Mouse (Mus musculus): ENCODE data around the gene Fut9. TPM values are rescaled to one million over a fixed set of nuclear protein-coding genes. Genes with fewer than 3 reads are reported as not detected.

The Fut9 gene
- polyA plus RNA-seq, 1 experiment from 2014 or later, result 10.0 TPM

DNA sequence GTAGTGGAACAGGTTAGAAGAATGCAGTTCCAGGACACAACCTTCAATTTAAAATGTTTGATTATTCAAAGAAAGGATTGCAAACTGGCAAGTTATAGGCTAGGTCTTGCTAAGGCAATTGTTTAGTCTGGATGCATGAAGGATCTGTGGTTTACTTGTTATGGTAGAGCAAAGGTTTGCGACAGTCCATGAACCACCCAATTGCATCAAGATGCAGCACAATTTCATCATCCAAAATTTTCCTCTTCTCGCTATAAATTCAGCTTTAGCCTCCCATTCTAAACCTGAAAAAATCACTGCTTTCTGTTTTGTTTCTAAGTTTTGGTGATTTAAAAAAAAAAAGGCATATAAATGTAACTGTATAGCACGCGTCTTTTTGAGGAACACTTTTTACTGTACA, 14.8 kb downstream of the Fut9 start:
- H3K4me2 ChIP-seq (ENCODE audit: low read depth, low read length, severe bottlenecking), result no peak overlapping the region
- H3K27ac ChIP-seq (ENCODE audit: low read depth, low read length), result no peak overlapping the region
- ATAC-seq (replicated peaks; ENCODE audit: low FRiP score), result no peak
- H3K4me1 ChIP-seq (replicated peaks; ENCODE audit: control insufficient read depth, insufficient read depth, low read length), result no peaks in the 10 kb centered on the region
- DNase-seq (ENCODE audit: low spot score), result no peak
- no peaks in the 10 kb centered on the region for H3K9me3 ChIP-seq (ENCODE audit: control insufficient read depth, low read length)
- H3K27me3 ChIP-seq (ENCODE audit: control insufficient read depth, insufficient read depth, low read length), result no peaks in the 10 kb centered on the region
- H3K4me3 ChIP-seq (ENCODE audit: low read depth, low read length), result no peak overlapping the region
- no peaks in the 10 kb centered on the region for H3K36me3 ChIP-seq (ENCODE audit: control insufficient read depth, insufficient read depth, low read length)
- WGBS, result 97% methylated on average over 4 of the region's 4 CpGs
- H3K9ac ChIP-seq (ENCODE audit: low read length), result no peak overlapping the region

DNA sequence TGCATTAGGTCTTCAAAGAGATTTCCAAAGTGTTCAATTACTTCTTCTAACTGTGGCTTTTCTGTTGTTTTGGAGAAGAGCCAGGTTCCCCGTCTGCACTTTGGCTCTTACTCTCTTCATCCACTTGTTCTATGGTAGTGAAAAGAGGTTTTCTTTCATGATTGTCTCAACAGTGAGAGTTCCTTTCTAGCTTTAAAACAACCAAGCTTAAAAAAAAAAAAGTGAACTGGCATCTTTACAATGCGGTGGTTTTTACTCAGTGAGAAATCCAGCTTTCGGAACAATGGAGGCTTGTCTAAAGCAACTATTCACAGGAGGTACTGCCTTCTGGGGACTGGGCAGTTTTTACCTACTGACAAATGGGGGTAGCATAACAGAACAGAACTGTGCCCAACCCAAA, 31.4 kb downstream of the Fut9 start:
- ATAC-seq (replicated peaks; ENCODE audit: low FRiP score) (peak; percentile 57), DNase-seq (ENCODE audit: low spot score) (no peak)
- H3K9me3 ChIP-seq (ENCODE audit: control insufficient read depth, low read length), result no peaks in the 10 kb centered on the region
- H3K36me3 ChIP-seq (ENCODE audit: control insufficient read depth, insufficient read depth, low read length), result no peaks in the 10 kb centered on the region
- H3K4me1 ChIP-seq (replicated peaks; ENCODE audit: control insufficient read depth, insufficient read depth, low read length), result no peaks in the 10 kb centered on the region; the same call in 1 of the 2 replicates
- H3K4me3 ChIP-seq (ENCODE audit: low read depth, low read length), result no peak overlapping the region
- WGBS, result 15% methylated on average over 3 of the region's 3 CpGs
- no peak overlapping the region for H3K27ac ChIP-seq (ENCODE audit: low read depth, low read length)
- H3K27me3 ChIP-seq (ENCODE audit: control insufficient read depth, insufficient read depth, low read length), result no peaks in the 10 kb centered on the region
- no peak overlapping the region for H3K9ac ChIP-seq (ENCODE audit: low read length)
- no peak overlapping the region for H3K4me2 ChIP-seq (ENCODE audit: low read depth, low read length, severe bottlenecking)

DNA sequence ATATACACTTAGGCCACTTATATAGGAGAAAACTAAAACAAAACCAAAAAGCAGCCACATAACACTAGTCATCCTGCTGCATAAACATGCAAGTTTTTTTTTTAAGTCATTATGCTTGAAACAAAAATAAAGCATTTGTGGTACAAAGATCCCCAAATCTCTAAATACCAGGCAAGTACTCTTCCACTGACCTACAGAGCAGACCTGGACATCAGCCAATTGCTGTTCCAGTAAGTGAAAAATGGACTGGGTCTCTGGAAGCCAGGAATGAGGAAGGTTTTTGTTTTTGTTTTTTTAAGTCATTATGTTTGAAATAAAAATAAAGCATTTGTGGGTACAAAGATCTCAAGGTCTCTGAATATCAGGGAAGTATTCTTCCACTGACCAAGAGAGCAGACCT, 37.0 kb downstream of the Fut9 start:
- Histone ChIP-seq H3K4me1 (replicated peaks; ENCODE audit: control insufficient read depth, insufficient read depth, low read length) (no peaks in the 10 kb centered on the region), H3K36me3 (ENCODE audit: control insufficient read depth, insufficient read depth, low read length) (no peaks in the 10 kb centered on the region), H3K27ac (ENCODE audit: low read depth, low read length) (no peak overlapping the region), H3K9ac (ENCODE audit: low read length) (no peak overlapping the region), H3K9me3 (ENCODE audit: control insufficient read depth, low read length) (no peaks in the 10 kb centered on the region), H3K27me3 (ENCODE audit: control insufficient read depth, insufficient read depth, low read length) (no peaks in the 10 kb centered on the region), H3K4me2 (ENCODE audit: low read depth, low read length, severe bottlenecking) (no peak overlapping the region), H3K4me3 (ENCODE audit: low read depth, low read length) (no peak overlapping the region)
- ATAC-seq (replicated peaks; ENCODE audit: low FRiP score) (no peak), DNase-seq (ENCODE audit: low spot score) (no peak)

DNA sequence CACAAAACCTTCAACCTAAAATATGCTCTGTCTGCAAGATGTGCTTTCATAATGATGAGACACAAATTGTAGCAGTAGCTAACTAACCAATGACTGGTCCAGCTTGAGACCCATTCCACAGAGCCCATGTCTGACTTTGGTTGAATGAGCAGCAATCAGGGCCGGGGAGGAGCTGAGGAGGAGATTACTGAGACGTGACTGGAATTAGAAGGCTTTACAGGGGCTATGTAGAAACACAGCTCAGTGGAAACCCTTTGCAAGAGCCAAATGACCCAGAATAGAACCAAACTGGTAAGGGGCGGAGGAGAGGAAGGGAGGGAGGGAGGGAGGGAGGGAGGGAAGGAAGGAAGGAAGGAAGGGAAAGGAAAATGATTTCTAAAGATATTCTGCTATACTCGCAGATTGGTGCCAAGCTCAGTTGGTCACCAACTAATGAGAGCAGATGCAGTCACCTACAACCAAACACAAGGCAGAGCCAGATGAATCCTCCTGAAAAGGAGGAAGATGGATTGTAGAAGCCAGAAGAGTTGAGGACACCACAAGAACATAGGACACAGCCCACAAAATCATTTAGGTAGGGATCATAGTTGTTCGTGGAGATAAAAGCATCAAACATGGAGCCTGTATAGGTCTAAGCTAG, 42.0 kb downstream of the Fut9 start:
- peak; percentile 76 for ATAC-seq (replicated peaks; ENCODE audit: low FRiP score)
- no peaks in the 10 kb centered on the region for H3K36me3 ChIP-seq (ENCODE audit: control insufficient read depth, insufficient read depth, low read length)
- H3K27ac ChIP-seq (ENCODE audit: low read depth, low read length), result no peak overlapping the region
- H3K4me3 ChIP-seq (ENCODE audit: low read depth, low read length), result no peak overlapping the region
- H3K9ac ChIP-seq (ENCODE audit: low read length), result no peak overlapping the region
- H3K9me3 ChIP-seq (ENCODE audit: control insufficient read depth, low read length), result no peaks in the 10 kb centered on the region
- H3K4me1 ChIP-seq (replicated peaks; ENCODE audit: control insufficient read depth, insufficient read depth, low read length), result 0 out of 2 replicates have a peak, but pooled peaks cover 3% of the 10 kb centered on the region
- no peak overlapping the region for H3K4me2 ChIP-seq (ENCODE audit: low read depth, low read length, severe bottlenecking)
- peak; percentile 46 for DNase-seq (ENCODE audit: low spot score)
- WGBS, result 60% methylated on average over 4 of the region's 5 CpGs
- no peaks in the 10 kb centered on the region for H3K27me3 ChIP-seq (ENCODE audit: control insufficient read depth, insufficient read depth, low read length)

DNA sequence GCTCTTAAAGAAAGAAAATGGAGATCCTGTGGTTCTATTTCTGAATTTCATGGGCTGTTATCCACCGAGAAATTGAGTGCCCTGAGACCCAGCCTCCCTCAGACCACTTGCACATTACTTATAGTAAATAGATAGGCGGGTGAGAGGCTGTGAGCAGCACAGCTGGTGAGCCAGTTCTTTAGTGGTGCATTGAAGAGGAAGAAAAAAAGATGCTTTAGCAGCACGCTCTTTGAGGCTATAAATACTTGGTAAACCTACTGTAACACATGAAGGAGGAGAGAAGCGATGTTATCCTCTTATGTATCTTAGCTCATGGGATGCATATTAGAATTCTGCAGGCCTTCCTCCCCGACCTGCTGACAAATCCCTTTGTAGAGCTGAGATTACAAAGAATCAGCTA, 58.5 kb downstream of the Fut9 start:
- DNase-seq (ENCODE audit: low spot score), result no peak
- Histone ChIP-seq H3K4me1 (replicated peaks; ENCODE audit: control insufficient read depth, insufficient read depth, low read length) (no peaks in the 10 kb centered on the region), H3K9me3 (ENCODE audit: control insufficient read depth, low read length) (no peaks in the 10 kb centered on the region), H3K9ac (ENCODE audit: low read length) (no peak overlapping the region), H3K4me2 (ENCODE audit: low read depth, low read length, severe bottlenecking) (no peak overlapping the region), H3K4me3 (ENCODE audit: low read depth, low read length) (no peak overlapping the region), H3K36me3 (ENCODE audit: control insufficient read depth, insufficient read depth, low read length) (no peaks in the 10 kb centered on the region), H3K27ac (ENCODE audit: low read depth, low read length) (no peak overlapping the region), H3K27me3 (ENCODE audit: control insufficient read depth, insufficient read depth, low read length) (no peaks in the 10 kb centered on the region)
- no peak for ATAC-seq (replicated peaks; ENCODE audit: low FRiP score)
- WGBS, result 64% methylated on average over 5 of the region's 5 CpGs

DNA sequence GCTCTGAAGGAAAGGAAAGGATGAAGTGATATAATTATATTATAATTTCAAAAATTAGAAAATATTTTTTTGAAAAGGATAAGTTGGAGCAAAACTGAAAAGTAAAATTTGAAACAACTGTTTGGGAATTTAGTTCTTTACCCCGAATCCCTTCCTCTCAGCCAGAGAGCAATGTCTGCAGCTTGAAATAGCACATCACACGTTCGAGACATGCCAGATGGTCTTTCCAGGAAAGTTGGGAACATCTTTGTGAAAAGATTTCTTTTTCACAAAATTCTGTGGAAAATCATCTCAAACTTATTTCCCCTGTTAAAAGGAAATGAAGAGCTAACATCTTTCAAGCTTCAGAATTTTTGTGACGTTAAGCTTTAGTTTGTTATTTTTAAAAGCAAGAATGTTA, 61.3 kb downstream of the Fut9 start:
- no peak overlapping the region for H3K4me2 ChIP-seq (ENCODE audit: low read depth, low read length, severe bottlenecking)
- no peaks in the 10 kb centered on the region for H3K9me3 ChIP-seq (ENCODE audit: control insufficient read depth, low read length)
- H3K4me3 ChIP-seq (ENCODE audit: low read depth, low read length), result no peak overlapping the region
- H3K9ac ChIP-seq (ENCODE audit: low read length), result no peak overlapping the region
- no peaks in the 10 kb centered on the region for H3K27me3 ChIP-seq (ENCODE audit: control insufficient read depth, insufficient read depth, low read length)
- DNase-seq (ENCODE audit: low spot score) (no peak), ATAC-seq (replicated peaks; ENCODE audit: low FRiP score) (no peak)
- no peaks in the 10 kb centered on the region for H3K4me1 ChIP-seq (replicated peaks; ENCODE audit: control insufficient read depth, insufficient read depth, low read length)
- H3K36me3 ChIP-seq (ENCODE audit: control insufficient read depth, insufficient read depth, low read length), result no peaks in the 10 kb centered on the region
- H3K27ac ChIP-seq (ENCODE audit: low read depth, low read length), result no peak overlapping the region
- 96% methylated on average over 4 of the region's 4 CpGs for WGBS

DNA sequence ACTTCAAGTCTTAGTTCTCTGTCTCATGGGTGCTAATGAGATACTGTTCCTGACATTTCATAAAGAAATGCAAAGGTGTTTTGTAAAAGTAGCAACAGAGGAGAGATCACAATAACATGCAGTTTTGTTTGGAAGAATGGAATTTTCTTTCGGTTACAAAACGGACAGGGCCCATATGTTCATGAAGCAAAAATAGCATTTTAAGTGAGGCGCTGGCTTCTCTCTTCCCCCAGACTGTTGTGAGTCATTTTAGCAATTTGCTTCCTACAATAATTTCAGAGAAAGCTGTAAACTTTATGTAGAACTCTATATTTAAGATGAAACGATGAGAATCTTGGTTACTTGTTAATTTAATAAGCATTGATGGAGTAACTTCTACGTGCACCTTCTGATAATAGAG, 78.5 kb downstream of the Fut9 start:
- H3K27me3 ChIP-seq (ENCODE audit: control insufficient read depth, insufficient read depth, low read length), result no peaks in the 10 kb centered on the region
- ATAC-seq (replicated peaks; ENCODE audit: low FRiP score) (no peak), DNase-seq (ENCODE audit: low spot score) (no peak)
- no peak overlapping the region for H3K4me3 ChIP-seq (ENCODE audit: low read depth, low read length)
- H3K4me2 ChIP-seq (ENCODE audit: low read depth, low read length, severe bottlenecking), result no peak overlapping the region
- no peaks in the 10 kb centered on the region for H3K9me3 ChIP-seq (ENCODE audit: control insufficient read depth, low read length)
- no peak overlapping the region for H3K27ac ChIP-seq (ENCODE audit: low read depth, low read length)
- H3K36me3 ChIP-seq (ENCODE audit: control insufficient read depth, insufficient read depth, low read length), result no peaks in the 10 kb centered on the region
- no peaks in the 10 kb centered on the region for H3K4me1 ChIP-seq (replicated peaks; ENCODE audit: control insufficient read depth, insufficient read depth, low read length)
- 94% methylated on average over 5 of the region's 5 CpGs for WGBS
- no peak overlapping the region for H3K9ac ChIP-seq (ENCODE audit: low read length)

DNA sequence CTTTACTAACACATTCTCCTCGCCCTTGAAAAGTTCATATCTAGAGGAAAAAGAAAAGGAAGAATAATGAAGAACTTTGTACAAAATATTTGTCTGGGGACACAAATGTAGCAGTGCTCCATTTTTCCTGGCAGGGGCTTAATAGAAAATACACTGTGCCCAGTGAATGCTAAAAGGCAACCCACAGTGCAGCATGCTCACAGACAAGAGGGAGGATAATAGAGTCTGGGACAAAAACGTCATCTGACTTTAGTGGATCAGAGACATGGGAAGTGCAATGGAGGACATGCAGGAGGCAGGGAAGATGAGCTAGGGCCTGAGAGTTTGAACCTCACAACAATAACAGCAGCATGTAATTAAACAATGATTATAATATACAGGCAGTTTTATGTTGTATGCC, 86.1 kb downstream of the Fut9 start:
- Histone ChIP-seq H3K4me2 (ENCODE audit: low read depth, low read length, severe bottlenecking) (no peak overlapping the region), H3K27ac (ENCODE audit: low read depth, low read length) (no peak overlapping the region), H3K4me3 (ENCODE audit: low read depth, low read length) (no peak overlapping the region), H3K9me3 (ENCODE audit: control insufficient read depth, low read length) (no peaks in the 10 kb centered on the region), H3K9ac (ENCODE audit: low read length) (no peak overlapping the region), H3K36me3 (ENCODE audit: control insufficient read depth, insufficient read depth, low read length) (no peaks in the 10 kb centered on the region), H3K4me1 (replicated peaks; ENCODE audit: control insufficient read depth, insufficient read depth, low read length) (no peaks in the 10 kb centered on the region), H3K27me3 (ENCODE audit: control insufficient read depth, insufficient read depth, low read length) (no peaks in the 10 kb centered on the region)
- DNase-seq (ENCODE audit: low spot score) (no peak), ATAC-seq (replicated peaks; ENCODE audit: low FRiP score) (no peak)
- WGBS, result 52% methylated on average over 2 of the region's 2 CpGs

DNA sequence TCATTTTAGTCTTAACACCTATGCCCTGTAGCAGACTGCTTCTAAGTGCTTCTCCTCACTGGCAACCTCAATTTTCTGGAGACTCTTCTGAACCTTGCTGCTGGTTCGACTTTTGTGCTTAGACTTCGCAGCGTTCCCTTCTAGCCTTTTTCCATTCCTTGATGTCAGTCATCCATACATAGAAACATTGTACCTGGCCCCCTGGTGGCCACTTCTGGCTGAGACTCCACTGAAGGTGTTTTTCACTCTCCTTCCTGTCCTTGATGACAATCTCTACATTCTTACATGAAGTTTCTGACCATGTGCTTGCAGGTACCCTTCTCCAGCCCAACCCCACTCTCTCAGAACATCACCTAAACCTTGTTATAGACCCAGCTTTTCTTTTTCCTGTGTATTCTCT, 115.1 kb downstream of the Fut9 start:
- Histone ChIP-seq H3K9ac (ENCODE audit: low read length) (no peak overlapping the region), H3K4me1 (replicated peaks; ENCODE audit: control insufficient read depth, insufficient read depth, low read length) (no peaks in the 10 kb centered on the region), H3K4me2 (ENCODE audit: low read depth, low read length, severe bottlenecking) (no peak overlapping the region), H3K4me3 (ENCODE audit: low read depth, low read length) (no peak overlapping the region), H3K9me3 (ENCODE audit: control insufficient read depth, low read length) (no peaks in the 10 kb centered on the region), H3K27me3 (ENCODE audit: control insufficient read depth, insufficient read depth, low read length) (no peaks in the 10 kb centered on the region), H3K36me3 (ENCODE audit: control insufficient read depth, insufficient read depth, low read length) (no peaks in the 10 kb centered on the region), H3K27ac (ENCODE audit: low read depth, low read length) (no peak overlapping the region)
- WGBS, result 86% methylated on average over 3 of the region's 3 CpGs
- DNase-seq (ENCODE audit: low spot score) (no peak), ATAC-seq (replicated peaks; ENCODE audit: low FRiP score) (no peak)
